In genomic region chrX:7739336-7740081, GRCm38 (mm10) we compare ENCODE assay signal across 11 mouse cellular contexts. TPM values are rescaled to one million over a fixed set of nuclear protein-coding genes. Genes with fewer than 3 reads are reported as not detected.
DNase-seq lines count a peak whose midpoint lies in the region; ATAC-seq and TF ChIP-seq lines count a peak whose summit lies in the region.
"Had no signal": no experiment of that assay in that cellular context is flagged by ENCODE, and none has a peak within 500 bp of the region (broad histone marks: within the 10 kb centered on the region; RNA-seq: fewer than 3 reads in every experiment).

No protein-coding gene starts in this region.

- DNase-seq in cerebellum, postnatal 4 days (ENCODE audit: low spot score in 2 of 2) = no peak
- peak; percentile 42 for DNase-seq in ZHBTc4 (ENCODE audit: low read depth, low spot score)
- DNase-seq in lung, adult 2 months = no peak
- DNase-seq in urinary bladder, postnatal 10 days (ENCODE audit: low spot score) = no peak
- no peak for DNase-seq in gastrocnemius, postnatal 25 days
- no peak for DNase-seq in gastrocnemius, postnatal 10 days
- DNase-seq: adrenal gland, postnatal 14 days; layer of hippocampus, postnatal 36 days; thymus, postnatal 36 days had no signal

- no peaks in the 10 kb centered on the region for H3K9me3 ChIP-seq in intestine, embryonic 16.5 days (ENCODE audit: control insufficient read depth, low read length)

- TF ChIP-seq CTCF in lung, adult 2 months (IDR thresholded peaks at IDR 0.05; ENCODE audit: insufficient read depth, low read length) = no peak

- peak overlapping the region; percentile 70 for H3K27ac ChIP-seq in intestine, embryonic 16.5 days (ENCODE audit: low read length)

- no peak overlapping the region for H3K4me3 ChIP-seq in intestine, embryonic 16.5 days (ENCODE audit: low read length)
- H3K4me3 ChIP-seq in lung, adult 2 months (replicated peaks; ENCODE audit: extremely low read depth, low read depth, low read length) = peak overlapping the region; percentile 52

- 0 out of 2 replicates have a peak overlapping the region, but pooled peaks have one; percentile 12 for H3K4me2 ChIP-seq in intestine, embryonic 16.5 days (ENCODE audit: low read depth, low read length)

- H3K27me3 ChIP-seq in intestine, embryonic 16.5 days (replicated peaks; ENCODE audit: control insufficient read depth, insufficient read depth, low read length) = no peaks in the 10 kb centered on the region

- WGBS in intestine, embryonic 16.5 days = 53% methylated on average over 14 of the region's 14 CpGs
- 60% methylated on average over 14 of the region's 14 CpGs for WGBS in lung, adult 2 months

- ATAC-seq in cerebellum, adult (ENCODE audit: insufficient number of reproducible peaks, low FRiP score, low TSS enrichment) = peak; percentile 60
- ATAC-seq in intestine, embryonic 16.5 days = peak; percentile 82

- no peaks in the 10 kb centered on the region for H3K4me1 ChIP-seq in intestine, embryonic 16.5 days (ENCODE audit: control insufficient read depth, insufficient read depth, low read length)
- no peaks in the 10 kb centered on the region for H3K4me1 ChIP-seq in lung, adult 2 months (ENCODE audit: control insufficient read depth, insufficient read depth, low read length)

- peak overlapping the region; percentile 29; the same call in 1 of the 2 replicates for H3K9ac ChIP-seq in intestine, embryonic 16.5 days (ENCODE audit: low read depth, low read length)

- H3K36me3 ChIP-seq in intestine, embryonic 16.5 days (ENCODE audit: control insufficient read depth, insufficient read depth, low read length) = no peaks in the 10 kb centered on the region

- no peak for TF ChIP-seq POLR2A in lung, adult 2 months (IDR thresholded peaks at IDR 0.05; ENCODE audit: borderline replicate concordance, extremely low read depth, low read depth, low read length)

RNA-seq across cellular contexts. Expression of gene Ccdc120, which starts 11.2 kb away (rescaled TPM):
- polyA plus RNA-seq in intestine, embryonic 16.5 days (2015; fragmentation: Nextera tagmentation; extraction: Ambion mirVana) = 9.2 and 12.0 TPM in 2 replicates
- polyA plus RNA-seq in lung, adult 2 months (2012; rRNA removed) = 33.9 and 34.5 TPM in 2 replicates
- under 1 TPM; 0.16 to 0.56 TPM for total RNA-seq in gastrocnemius, postnatal 25 days (2021)
- total RNA-seq in gastrocnemius, postnatal 10 days (2021) = 1 to 10 TPM; 1.0 to 1.5 TPM

RNA-seq across cellular contexts. Expression of gene Praf2, which starts 11.3 kb away (rescaled TPM):
- polyA plus RNA-seq in intestine, embryonic 16.5 days (2015; fragmentation: Nextera tagmentation; extraction: Ambion mirVana) = 59.7 and 60.8 TPM in 2 replicates
- 41.0 and 46.2 TPM in 2 replicates for polyA plus RNA-seq in lung, adult 2 months (2012; rRNA removed)
- total RNA-seq in gastrocnemius, postnatal 25 days (2021) = 1 to 10 TPM; 4.7 to 7.3 TPM
- 10 to 100 TPM in 1 of 2 experiments, 1 to 10 TPM in 1; 8.5 to 12.5 TPM for total RNA-seq in gastrocnemius, postnatal 10 days (2021)

RNA-seq across cellular contexts. Expression of gene Gm45208, which starts 17.5 kb away (rescaled TPM):
- 0.37 TPM in 1 of 2 replicates, not detected in the other for polyA plus RNA-seq in intestine, embryonic 16.5 days (2015; fragmentation: Nextera tagmentation; extraction: Ambion mirVana)
- polyA plus RNA-seq in lung, adult 2 months (2012; rRNA removed) = 1.7 and 2.7 TPM in 2 replicates
- not detected for total RNA-seq in gastrocnemius, postnatal 25 days (2021)
- not detected for total RNA-seq in gastrocnemius, postnatal 10 days (2021)

RNA-seq across cellular contexts. Expression of gene Tfe3, which starts 22.9 kb away (rescaled TPM):
- polyA plus RNA-seq in intestine, embryonic 16.5 days (2015; fragmentation: Nextera tagmentation; extraction: Ambion mirVana) = 19.2 and 21.2 TPM in 2 replicates
- polyA plus RNA-seq in lung, adult 2 months (2012; rRNA removed) = 28.8 and 31.8 TPM in 2 replicates
- total RNA-seq in gastrocnemius, postnatal 25 days (2021) = 1 to 10 TPM; 6.1 to 8.2 TPM
- 10 to 100 TPM; 10.5 to 16.7 TPM for total RNA-seq in gastrocnemius, postnatal 10 days (2021)

RNA-seq across cellular contexts. Expression of gene Wdr45, which starts 25.4 kb away (rescaled TPM):
- 25.8 and 26.6 TPM in 2 replicates for polyA plus RNA-seq in intestine, embryonic 16.5 days (2015; fragmentation: Nextera tagmentation; extraction: Ambion mirVana)
- polyA plus RNA-seq in lung, adult 2 months (2012; rRNA removed) = 83.4 and 128 TPM in 2 replicates
- 10 to 100 TPM; 21.8 to 27.6 TPM for total RNA-seq in gastrocnemius, postnatal 25 days (2021)
- total RNA-seq in gastrocnemius, postnatal 10 days (2021) = 10 to 100 TPM; 19.6 to 24.3 TPM
